Mouse (Mus musculus) lung, adult 2 months (tissue): Measurements from ENCODE around the gene Hnrnpk.

Source experiments
- CTCF ChIP-seq: fragments of 200-500 bp; IDR thresholded peaks from 2 replicates; pipeline ENCODE4 v1.5.1; 2011; ENCODE audit warnings: mild to moderate bottlenecking, low read length, control low read depth; ENCODE audit not compliant: insufficient read depth
- POLR2A ChIP-seq: fragments of 200-500 bp; IDR thresholded peaks from 2 replicates; pipeline ENCODE4 v1.6.1; 2011; ENCODE audit warnings: low read depth, mild to moderate bottlenecking, control low read depth, low read length, borderline replicate concordance; ENCODE audit errors: extremely low read depth

DNA sequence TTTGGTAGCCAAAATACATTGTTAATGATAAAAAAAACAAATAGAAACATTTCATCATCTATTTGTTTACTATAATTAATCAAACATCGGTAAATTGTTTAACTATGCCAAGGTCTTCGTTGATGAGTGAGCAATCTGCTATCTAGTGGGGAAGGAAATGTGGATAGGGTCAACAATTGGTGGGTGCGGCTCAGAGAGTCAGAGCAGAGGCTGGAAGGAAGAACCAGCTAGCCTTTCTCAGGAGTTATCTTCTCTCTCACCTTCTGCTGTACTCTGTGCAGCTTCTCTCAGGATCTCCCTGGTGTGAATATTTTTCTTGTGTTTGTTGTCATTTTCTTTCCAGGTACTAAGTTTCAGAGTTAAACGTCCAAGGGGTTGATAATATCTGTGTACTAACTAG, 19.1 kb upstream of the Hnrnpk start:
- no peak for TF ChIP-seq CTCF
- no peak for TF ChIP-seq POLR2A
